Comparison of ENCODE assay signal across 9 mouse cellular contexts in the genomic region with DNA sequence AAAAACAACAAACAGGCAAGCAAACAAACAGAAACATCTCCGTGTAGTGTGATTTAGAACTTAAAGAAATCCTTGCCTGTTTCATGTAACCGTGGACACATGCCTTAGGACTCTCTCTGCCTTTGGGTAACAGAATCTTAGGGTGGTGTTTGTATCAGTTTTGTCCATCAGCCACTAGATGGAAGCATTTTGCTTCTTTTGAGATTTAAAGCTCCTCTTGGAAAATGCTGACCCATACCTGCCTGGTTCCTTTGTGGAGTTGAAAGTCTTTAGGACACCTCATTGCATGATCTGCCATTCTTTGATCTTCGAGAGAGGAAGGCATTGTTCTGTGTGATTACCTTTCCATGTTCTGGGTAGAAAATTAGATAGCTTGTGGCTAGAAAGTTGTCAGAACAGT. TPM values are rescaled to one million over a fixed set of nuclear protein-coding genes. Genes with fewer than 3 reads are reported as not detected.
DNase-seq lines count a peak whose midpoint lies in the region; ATAC-seq lines count a peak whose summit lies in the region.
"Had no signal": no experiment of that assay in that cellular context is flagged by ENCODE, and none has a peak within 500 bp of the region (broad histone marks: within the 10 kb centered on the region; RNA-seq: fewer than 3 reads in every experiment).

No protein-coding gene starts in this region.

- no peaks in the 10 kb centered on the region for H3K27me3 ChIP-seq in hindbrain, embryonic 11.5 days (ENCODE audit: control insufficient read depth, insufficient read depth, low read length)
- H3K27me3 ChIP-seq in hindbrain, embryonic 10.5 days (ENCODE audit: insufficient read depth, poor library complexity, severe bottlenecking), result no peaks in the 10 kb centered on the region

- no peaks in the 10 kb centered on the region for H3K9me3 ChIP-seq in hindbrain, embryonic 11.5 days (ENCODE audit: control insufficient read depth, low read length)
- H3K9me3 ChIP-seq in hindbrain, embryonic 10.5 days, result no peaks in the 10 kb centered on the region

- DNase-seq in hindbrain, embryonic 11.5 days (ENCODE audit: low spot score), result peak; percentile 45
- no peak for DNase-seq in hindbrain, embryonic 10.5 days (ENCODE audit: low spot score)
- peak; percentile 60 for DNase-seq in 416B (ENCODE audit: low read depth)
- DNase-seq in brain, adult 2 months (ENCODE audit: low read depth, low spot score), result peak; percentile 69
- DNase-seq in hindlimb bud, embryonic 11.5 days (ENCODE audit: extremely low spot score, low read depth, low spot score), result peak; percentile 24
- DNase-seq in T-cell, adult 2 months (ENCODE audit: low spot score), result no peak
- no peak for DNase-seq in c-Kit-positive CD71-positive TER-119-positive erythroid progenitor cells, embryonic 14.5 days (ENCODE audit: low spot score)
- no peak for DNase-seq in right cerebral cortex, postnatal 4 days

- H3K9ac ChIP-seq in hindbrain, embryonic 11.5 days (ENCODE audit: low read depth, low read length), result no peak overlapping the region

- peak; percentile 30; the same call in 1 of the 2 replicates for ATAC-seq in hindbrain, embryonic 11.5 days (ENCODE audit: low FRiP score)

- H3K36me3 ChIP-seq in hindbrain, embryonic 11.5 days (ENCODE audit: control insufficient read depth, insufficient read depth, low read length), result no peaks in the 10 kb centered on the region
- H3K36me3 ChIP-seq in hindbrain, embryonic 10.5 days, result no peaks in the 10 kb centered on the region

- 25% methylated on average over 3 of the region's 3 CpGs for WGBS in hindbrain, embryonic 11.5 days
- 32% methylated on average over 3 of the region's 3 CpGs for WGBS in hindbrain, embryonic 10.5 days

- no peak overlapping the region for H3K27ac ChIP-seq in hindbrain, embryonic 11.5 days (ENCODE audit: low read depth, low read length)
- no peak overlapping the region for H3K27ac ChIP-seq in hindbrain, embryonic 10.5 days

- no peak overlapping the region for H3K4me2 ChIP-seq in hindbrain, embryonic 11.5 days (replicated peaks; ENCODE audit: low read depth, low read length)

- no peak overlapping the region for H3K4me3 ChIP-seq in hindbrain, embryonic 11.5 days (ENCODE audit: low read depth, low read length)
- H3K4me3 ChIP-seq in hindbrain, embryonic 10.5 days, result no peak overlapping the region

- no peaks in the 10 kb centered on the region for H3K4me1 ChIP-seq in hindbrain, embryonic 11.5 days (replicated peaks; ENCODE audit: control insufficient read depth, insufficient read depth, low read length)
- H3K4me1 ChIP-seq in hindbrain, embryonic 10.5 days (replicated peaks), result 0 out of 2 replicates have a peak, but pooled peaks cover 3% of the 10 kb centered on the region

RNA-seq across cellular contexts. Expression of a gene that starts 32.3 kb away (rescaled TPM):
- 0.22 and 0.73 TPM in 2 replicates for polyA plus RNA-seq in hindbrain, embryonic 11.5 days (2014; fragmentation: Nextera tagmentation; extraction: Ambion mirVana)
- polyA plus RNA-seq in hindbrain, embryonic 10.5 days (2016; fragmentation: Nextera tagmentation; extraction: Ambion mirVana), result 0.14 and 0.17 TPM in 2 replicates
- polyA plus RNA-seq: intestine, embryonic 14.5 days had no signal

Comparison
In these comparisons a context has a peak if more than half of its experiments do, and no peak if none do; other contexts are left out.
1. DNase-seq: peak in hindbrain, embryonic 11.5 days (single experiment), 416B (single experiment), brain, adult 2 months (single experiment) and hindlimb bud, embryonic 11.5 days (single experiment); none in hindbrain, embryonic 10.5 days (single experiment), T-cell, adult 2 months (single experiment), c-Kit-positive CD71-positive TER-119-positive erythroid progenitor cells, embryonic 14.5 days (single experiment) and right cerebral cortex, postnatal 4 days (single experiment).